Comparison of ENCODE assay signal across 9 mouse cellular contexts in the genomic region with DNA sequence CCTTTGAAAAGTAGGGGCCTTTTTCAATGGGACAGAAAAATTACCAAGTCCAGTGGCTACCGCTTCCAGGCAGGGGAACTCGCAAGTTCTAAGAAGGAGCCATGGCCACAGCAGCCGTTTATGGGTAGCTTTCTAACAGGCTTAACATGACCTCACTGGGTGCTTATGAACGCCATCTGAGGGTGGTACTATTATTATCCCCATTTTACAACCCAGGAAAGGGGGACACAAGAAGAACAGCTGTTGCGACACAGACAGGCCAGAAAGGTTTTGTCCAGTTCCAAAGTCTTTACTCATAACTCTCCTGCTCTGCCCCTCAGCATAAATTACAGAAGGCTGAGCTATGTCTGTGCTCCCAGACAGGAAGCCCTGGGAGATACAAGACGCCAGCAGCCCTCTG. TPM values are rescaled to one million over a fixed set of nuclear protein-coding genes. Genes with fewer than 3 reads are reported as not detected.
A peak's percentile ranks its signal among the peaks of the same experiment; 100 is the strongest.
DNase-seq lines count a peak whose midpoint lies in the region; ATAC-seq and TF ChIP-seq lines count a peak whose summit lies in the region.
"Had no signal": no experiment of that assay in that cellular context is flagged by ENCODE, and none has a peak within 500 bp of the region (broad histone marks: within the 10 kb centered on the region; RNA-seq: fewer than 3 reads in every experiment).

No protein-coding gene starts in this region.

- H3K9me3 ChIP-seq in intestine, embryonic 16.5 days (ENCODE audit: control insufficient read depth, low read length) = no peaks in the 10 kb centered on the region
- no peaks in the 10 kb centered on the region for H3K9me3 ChIP-seq in neural tube, embryonic 12.5 days

- H3K36me3 ChIP-seq in liver, adult 2 months (ENCODE audit: control insufficient read depth, insufficient read depth, low read length) = peaks cover 9% of the 10 kb centered on the region; the same call in 1 of the 2 replicates
- no peaks in the 10 kb centered on the region for H3K36me3 ChIP-seq in intestine, embryonic 16.5 days (ENCODE audit: control insufficient read depth, insufficient read depth, low read length)
- H3K36me3 ChIP-seq in neural tube, embryonic 12.5 days = 0 out of 2 replicates have a peak, but pooled peaks cover 2% of the 10 kb centered on the region

- DNase-seq in liver, adult 2 months (ENCODE audit: extremely low read depth, low read depth, low spot score) = no peak
- no peak for DNase-seq in liver
- DNase-seq in layer of hippocampus, postnatal 10 days (ENCODE audit: low spot score in 2 of 2) = no peak
- no peak for DNase-seq in left cerebral cortex, postnatal 10 days (ENCODE audit: extremely low spot score in 1 of 2, low spot score in 2 of 2)
- no peak for DNase-seq in frontal cortex, postnatal 14 days (ENCODE audit: low spot score in 2 of 2)

- TF ChIP-seq POLR2A in liver, adult 2 months (IDR thresholded peaks at IDR 0.05; ENCODE audit: extremely low read depth, insufficient read depth, low read length) = no peak
- TF ChIP-seq POLR2A in embryonic fibroblast, embryonic 13.5 days (IDR thresholded peaks at IDR 0.05; ENCODE audit: low read depth, low read length) = no peak

- TF ChIP-seq CTCF in liver, adult 2 months (IDR thresholded peaks at IDR 0.05; ENCODE audit: low read depth, low read length) = no peak
- TF ChIP-seq CTCF in embryonic fibroblast, embryonic 13.5 days (IDR thresholded peaks at IDR 0.05; ENCODE audit: borderline replicate concordance, insufficient read depth, low read length) = no peak

- 68% methylated on average over 6 of the region's 6 CpGs for WGBS in liver, adult 2 months
- 38% methylated on average over 6 of the region's 6 CpGs for WGBS in intestine, embryonic 16.5 days
- 15% methylated on average over 6 of the region's 6 CpGs for WGBS in neural tube, embryonic 12.5 days

- peak overlapping the region; percentile 4; the same call in 1 of the 2 replicates for H3K9ac ChIP-seq in liver, adult 2 months (ENCODE audit: low read depth, low read length)
- H3K9ac ChIP-seq in intestine, embryonic 16.5 days (ENCODE audit: low read depth, low read length) = no peak overlapping the region
- no peak overlapping the region for H3K9ac ChIP-seq in neural tube, embryonic 12.5 days

- H3K27ac ChIP-seq in liver, adult 2 months (replicated peaks; ENCODE audit: insufficient read depth, low read depth, low read length) = no peak overlapping the region
- 0 out of 2 replicates have a peak overlapping the region, but pooled peaks have one; percentile 3 for H3K27ac ChIP-seq in embryonic fibroblast, embryonic 13.5 days (ENCODE audit: insufficient read depth, low read length)
- no peak overlapping the region for H3K27ac ChIP-seq in intestine, embryonic 16.5 days (ENCODE audit: low read length)
- H3K27ac ChIP-seq in neural tube, embryonic 12.5 days = no peak overlapping the region

- ATAC-seq in intestine, embryonic 16.5 days = no peak
- ATAC-seq in neural tube, embryonic 12.5 days (ENCODE audit: low FRiP score, low read depth) = no peak

- intact Hi-C loops in left cerebral cortex, postnatal 10 days (cut with DNase I) = no loop called here

- no peaks in the 10 kb centered on the region for H3K79me2 ChIP-seq in liver, adult 2 months (ENCODE audit: control insufficient read depth, insufficient read depth, low read length)

- H3K4me1 ChIP-seq in liver, adult 2 months (ENCODE audit: control insufficient read depth, insufficient read depth, low read length) = peaks cover 2% of the 10 kb centered on the region; the same call in 1 of the 2 replicates
- H3K4me1 ChIP-seq in embryonic fibroblast, embryonic 13.5 days (ENCODE audit: control insufficient read depth, insufficient read depth, low read length) = peaks cover 6% of the 10 kb centered on the region
- peaks cover 14% of the 10 kb centered on the region for H3K4me1 ChIP-seq in intestine, embryonic 16.5 days (ENCODE audit: control insufficient read depth, insufficient read depth, low read length)
- H3K4me1 ChIP-seq in neural tube, embryonic 12.5 days = peaks cover 25% of the 10 kb centered on the region

- H3K4me2 ChIP-seq in intestine, embryonic 16.5 days (ENCODE audit: low read depth, low read length) = peak overlapping the region; percentile 100
- peak overlapping the region; percentile 88 for H3K4me2 ChIP-seq in neural tube, embryonic 12.5 days (replicated peaks)

- H3K27me3 ChIP-seq in liver, adult 2 months (ENCODE audit: control insufficient read depth, insufficient read depth, low read length) = no peaks in the 10 kb centered on the region
- H3K27me3 ChIP-seq in intestine, embryonic 16.5 days (replicated peaks; ENCODE audit: control insufficient read depth, insufficient read depth, low read length) = no peaks in the 10 kb centered on the region; the same call in 1 of the 2 replicates
- H3K27me3 ChIP-seq in neural tube, embryonic 12.5 days (replicated peaks) = 0 out of 2 replicates have a peak, but pooled peaks cover 5% of the 10 kb centered on the region

- no peak overlapping the region for H3K4me3 ChIP-seq in liver, adult 2 months (ENCODE audit: insufficient read depth, low read depth, low read length)
- H3K4me3 ChIP-seq in embryonic fibroblast, embryonic 13.5 days (ENCODE audit: insufficient read depth, low read length) = peak overlapping the region; percentile 6; the same call in 1 of the 2 replicates
- no peak overlapping the region; the same call in 1 of the 2 replicates for H3K4me3 ChIP-seq in intestine, embryonic 16.5 days (ENCODE audit: low read length)
- H3K4me3 ChIP-seq in neural tube, embryonic 12.5 days = no peak overlapping the region

RNA-seq across cellular contexts. Expression of a gene that starts 0.6 kb away (rescaled TPM):
- 40.6 and 44.0 TPM in 2 replicates for total RNA-seq in liver, adult 2 months (2014; rRNA removed)
- 32.8 and 62.5 TPM in 2 replicates for polyA plus RNA-seq in liver, adult 2 months (2012; rRNA removed)
- polyA plus RNA-seq in embryonic fibroblast, embryonic 13.5 days (2011; ENCODE audit: insufficient read length, low read depth, missing spikeins) = 2.8 and 4.3 TPM in 2 replicates
- 3.3 and 4.0 TPM in 2 replicates for polyA plus RNA-seq in intestine, embryonic 16.5 days (2015; fragmentation: Nextera tagmentation; extraction: Ambion mirVana)
- 21.4 and 22.0 TPM in 2 replicates for polyA plus RNA-seq in neural tube, embryonic 12.5 days (2016; fragmentation: Nextera tagmentation; extraction: Ambion mirVana)
- total RNA-seq in layer of hippocampus, postnatal 10 days (2021) = 10 to 100 TPM; 64.0 to 68.9 TPM
- 10 to 100 TPM; 47.0 to 58.6 TPM for total RNA-seq in left cerebral cortex, postnatal 10 days (2021)
- total RNA-seq: megakaryocyte-erythroid progenitor cell, adult 5-6 weeks had no signal

RNA-seq across cellular contexts. Expression of a gene that starts 33.9 kb away (rescaled TPM):
- total RNA-seq in liver, adult 2 months (2014; rRNA removed) = 7.0 and 7.6 TPM in 2 replicates
- polyA plus RNA-seq in liver, adult 2 months (2012; rRNA removed) = 3.3 and 3.6 TPM in 2 replicates
- polyA plus RNA-seq in embryonic fibroblast, embryonic 13.5 days (2011; ENCODE audit: insufficient read length, low read depth, missing spikeins) = 4.1 and 7.1 TPM in 2 replicates
- polyA plus RNA-seq in intestine, embryonic 16.5 days (2015; fragmentation: Nextera tagmentation; extraction: Ambion mirVana) = 5.1 and 5.3 TPM in 2 replicates
- 123 and 125 TPM in 2 replicates for polyA plus RNA-seq in neural tube, embryonic 12.5 days (2016; fragmentation: Nextera tagmentation; extraction: Ambion mirVana)
- total RNA-seq in layer of hippocampus, postnatal 10 days (2021) = 10 to 100 TPM; 53.5 to 59.1 TPM
- 10 to 100 TPM; 35.0 to 39.2 TPM for total RNA-seq in left cerebral cortex, postnatal 10 days (2021)

RNA-seq across cellular contexts. Expression of a gene that starts 54.8 kb away (rescaled TPM):
- 9.2 and 11.2 TPM in 2 replicates for total RNA-seq in liver, adult 2 months (2014; rRNA removed)
- 3.2 and 4.3 TPM in 2 replicates for polyA plus RNA-seq in liver, adult 2 months (2012; rRNA removed)
- 11.2 and 15.7 TPM in 2 replicates for polyA plus RNA-seq in embryonic fibroblast, embryonic 13.5 days (2011; ENCODE audit: insufficient read length, low read depth, missing spikeins)
- 12.7 and 16.0 TPM in 2 replicates for polyA plus RNA-seq in intestine, embryonic 16.5 days (2015; fragmentation: Nextera tagmentation; extraction: Ambion mirVana)
- 26.6 and 29.7 TPM in 2 replicates for polyA plus RNA-seq in neural tube, embryonic 12.5 days (2016; fragmentation: Nextera tagmentation; extraction: Ambion mirVana)
- total RNA-seq in layer of hippocampus, postnatal 10 days (2021) = 10 to 100 TPM; 24.5 to 29.2 TPM
- 10 to 100 TPM; 21.4 to 26.6 TPM for total RNA-seq in left cerebral cortex, postnatal 10 days (2021)

Comparison
In these comparisons a context has a peak if more than half of its experiments do, and no peak if none do; other contexts are left out.
1. RNA of a gene that starts 33.9 kb away (polyA plus RNA-seq): 123 to 125 TPM in neural tube, embryonic 12.5 days; 5.1 to 5.3 TPM in intestine, embryonic 16.5 days, 4.1 to 7.1 TPM in embryonic fibroblast, embryonic 13.5 days and 3.3 to 3.6 TPM in liver, adult 2 months; every median in the first group is over 10 times any median in the second.